Mouse (Mus musculus): ENCODE measurements at regions not wholly inside any gene's neighbourhood (a gene's known extent, or its start where the extent isn't known, plus 50 kb on each side); places are given as distances from the start of the nearest gene placed in this dataset.

DNA sequence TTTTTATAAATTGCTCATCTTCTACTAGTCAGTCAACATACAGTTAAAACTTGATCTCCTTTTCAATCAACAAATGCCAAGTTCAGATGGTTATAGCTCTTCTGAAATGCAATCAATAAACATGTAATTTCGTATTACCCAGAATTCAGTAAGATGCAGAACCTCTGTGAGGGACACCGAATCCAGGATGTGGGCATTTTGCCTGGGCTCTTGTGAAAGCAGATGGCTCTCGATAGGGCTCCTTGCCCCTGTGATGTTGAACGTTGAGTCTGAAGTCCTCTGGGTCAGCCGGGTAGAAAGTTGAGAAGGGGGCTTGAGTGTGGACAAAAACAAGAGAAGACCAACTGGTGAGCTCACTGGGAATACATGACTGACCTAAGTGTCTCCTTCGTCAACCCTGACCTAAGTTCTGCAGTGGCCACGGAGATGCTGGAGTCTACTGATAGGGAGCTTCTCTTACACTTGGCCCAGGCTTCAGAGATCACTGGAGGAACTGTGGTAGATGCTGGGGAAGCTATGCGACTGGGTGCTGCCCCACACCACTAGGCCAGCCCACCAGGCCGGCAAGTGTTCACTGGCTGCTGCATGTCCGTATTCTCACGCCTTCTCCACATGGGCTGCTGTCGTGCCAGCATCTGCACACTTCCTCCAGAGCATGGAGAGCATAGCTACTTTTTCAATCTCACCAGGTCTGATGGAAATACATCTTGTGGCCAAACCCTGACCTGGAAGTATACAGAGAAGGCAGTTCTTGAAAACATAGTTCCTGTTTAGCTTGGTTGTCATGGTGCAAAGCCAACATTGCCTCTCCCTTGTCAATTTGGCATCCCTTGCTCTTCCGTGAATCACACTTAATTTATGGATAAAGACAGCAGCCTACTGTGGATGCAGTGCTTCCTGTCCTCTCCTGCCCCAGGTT is 122.5 kb downstream of the Cd24a start:
- Histone ChIP-seq H3K4me1 (ENCODE audit: control insufficient read depth, insufficient read depth, low read length) (no peaks in the 10 kb centered on the region), H3K27me3 (ENCODE audit: control insufficient read depth, insufficient read depth, low read length) (no peaks in the 10 kb centered on the region)
- WGBS, result 62% methylated on average over 13 of the region's 13 CpGs

DNA sequence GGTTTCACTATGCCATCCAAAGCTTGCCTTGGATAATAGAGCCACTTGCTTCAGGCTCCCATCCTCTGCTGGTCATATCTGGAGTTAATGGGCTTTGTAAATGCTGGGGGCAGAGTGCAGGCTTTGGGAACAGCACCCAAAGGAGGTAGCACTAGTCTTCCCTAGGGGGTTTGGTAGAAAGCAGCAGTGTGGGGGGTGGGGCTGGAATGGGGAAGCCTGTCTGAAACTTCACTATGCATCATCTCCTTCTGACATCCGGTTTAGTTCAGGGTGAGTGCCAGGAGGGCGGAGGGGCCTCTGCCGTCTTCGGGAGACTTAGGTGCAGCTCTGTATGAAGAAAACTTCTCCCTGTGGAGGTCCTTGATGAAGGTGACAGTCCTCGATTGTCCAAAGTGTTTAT is 124.8 kb downstream of the Cd24a start:
- no peaks in the 10 kb centered on the region for H3K27me3 ChIP-seq (ENCODE audit: control insufficient read depth, insufficient read depth, low read length)
- no peak for DNase-seq
- no peak overlapping the region for H3K4me3 ChIP-seq (replicated peaks; ENCODE audit: insufficient read depth, low read depth, low read length)
- WGBS, result 58% methylated on average over 5 of the region's 5 CpGs
- TF ChIP-seq CTCF (IDR thresholded peaks at IDR 0.05; ENCODE audit: borderline replicate concordance, insufficient read depth, low read depth, low read length) (no peak), POLR2A (IDR thresholded peaks at IDR 0.05; ENCODE audit: borderline replicate concordance, insufficient read depth, low read length) (no peak)
- no peak overlapping the region for H3K27ac ChIP-seq (ENCODE audit: insufficient read depth, low read length)
- H3K4me1 ChIP-seq (ENCODE audit: control insufficient read depth, insufficient read depth, low read length), result no peaks in the 10 kb centered on the region

More for the DNA sequence above, 122.5 kb downstream of the Cd24a start:
- TF ChIP-seq CTCF (IDR thresholded peaks at IDR 0.05; ENCODE audit: borderline replicate concordance, insufficient read depth, low read depth, low read length) (no peak), POLR2A (IDR thresholded peaks at IDR 0.05; ENCODE audit: borderline replicate concordance, insufficient read depth, low read length) (no peak)
- H3K27ac ChIP-seq (ENCODE audit: insufficient read depth, low read length), result no peak overlapping the region
- no peak for DNase-seq
- H3K4me3 ChIP-seq (replicated peaks; ENCODE audit: insufficient read depth, low read depth, low read length), result no peak overlapping the region

DNA sequence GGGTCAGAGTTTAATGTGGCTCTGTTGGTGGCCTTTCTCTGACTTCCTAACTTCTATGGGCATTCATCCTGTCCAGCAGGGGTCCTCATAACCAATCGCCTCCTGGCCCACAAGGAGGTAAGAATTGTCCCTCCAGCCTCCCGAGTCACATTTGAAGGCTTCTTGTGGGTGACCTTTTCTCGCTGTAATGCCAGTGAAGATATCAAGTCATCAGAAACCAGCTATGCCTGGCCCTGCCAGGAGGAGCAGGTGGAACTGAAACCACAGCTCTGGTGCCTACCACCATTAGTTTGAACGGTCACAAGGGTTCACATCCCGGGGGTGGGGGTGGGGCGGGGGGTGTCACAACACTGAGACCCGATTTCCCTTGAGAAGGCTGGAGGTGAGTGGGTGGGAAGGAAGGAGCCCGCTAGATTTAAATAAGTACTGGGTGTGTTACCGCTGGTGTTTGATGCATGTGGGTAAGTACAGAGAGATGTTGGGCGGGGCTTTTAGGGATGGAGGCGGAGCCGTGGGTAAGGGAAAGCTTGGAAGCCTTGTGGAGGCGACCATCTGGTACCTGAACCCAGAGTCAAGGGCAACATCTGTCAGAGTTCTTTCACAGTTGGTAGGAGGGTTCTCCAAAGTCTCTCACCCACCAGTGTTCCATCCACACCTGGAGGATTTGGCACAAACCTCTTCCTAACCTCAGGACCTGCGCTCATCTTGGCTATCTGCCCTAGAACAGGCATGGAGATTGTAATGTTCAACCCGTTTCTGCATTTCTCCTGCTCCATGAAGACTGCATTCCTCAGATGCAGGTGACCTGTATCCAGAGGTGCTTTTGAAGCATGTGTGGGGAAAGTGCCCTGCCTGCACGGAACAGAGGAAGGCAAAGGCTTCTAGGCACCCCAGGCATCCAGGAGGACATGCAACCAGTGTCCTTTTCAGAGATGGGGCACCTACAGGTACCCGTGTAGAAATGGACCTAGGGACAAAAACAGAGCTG is 128.2 kb downstream of the Cd24a start:
- WGBS, result 50% methylated on average over 17 of the region's 17 CpGs
- TF ChIP-seq CTCF (IDR thresholded peaks at IDR 0.05; ENCODE audit: borderline replicate concordance, insufficient read depth, low read depth, low read length), result no peak
- TF ChIP-seq POLR2A (IDR thresholded peaks at IDR 0.05; ENCODE audit: borderline replicate concordance, insufficient read depth, low read length), result no peak
- no peak for DNase-seq
- no peaks in the 10 kb centered on the region for H3K4me1 ChIP-seq (ENCODE audit: control insufficient read depth, insufficient read depth, low read length)
- H3K27me3 ChIP-seq (ENCODE audit: control insufficient read depth, insufficient read depth, low read length), result no peaks in the 10 kb centered on the region
- H3K27ac ChIP-seq (ENCODE audit: insufficient read depth, low read length), result no peak overlapping the region
- no peak overlapping the region for H3K4me3 ChIP-seq (replicated peaks; ENCODE audit: insufficient read depth, low read depth, low read length)

DNA sequence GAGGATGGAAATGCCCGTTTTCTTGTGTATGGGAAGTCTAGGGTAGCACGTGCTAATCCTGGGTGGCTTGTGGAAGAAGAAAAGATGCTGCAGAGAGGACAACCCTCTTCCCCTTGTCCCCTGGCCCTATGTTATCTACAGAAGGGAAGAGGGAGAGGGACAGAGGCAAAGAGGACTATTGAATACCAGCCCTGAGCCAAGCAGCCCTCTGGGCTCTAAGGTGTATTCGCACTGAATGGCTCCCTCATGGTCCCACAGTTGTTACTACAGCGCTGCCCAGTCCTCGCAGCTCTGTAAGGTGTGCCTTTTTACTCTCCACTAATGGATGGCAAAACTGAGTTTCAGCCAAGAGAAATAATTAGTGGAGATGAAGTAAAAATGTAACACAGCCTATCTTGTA is 128.9 kb downstream of the Cd24a start:
- Histone ChIP-seq H3K27me3 (ENCODE audit: control insufficient read depth, insufficient read depth, low read length) (no peaks in the 10 kb centered on the region), H3K4me1 (ENCODE audit: control insufficient read depth, insufficient read depth, low read length) (no peaks in the 10 kb centered on the region), H3K4me3 (replicated peaks; ENCODE audit: insufficient read depth, low read depth, low read length) (no peak overlapping the region), H3K27ac (ENCODE audit: insufficient read depth, low read length) (no peak overlapping the region)
- no peak for DNase-seq
- TF ChIP-seq POLR2A (IDR thresholded peaks at IDR 0.05; ENCODE audit: borderline replicate concordance, insufficient read depth, low read length) (no peak), CTCF (IDR thresholded peaks at IDR 0.05; ENCODE audit: borderline replicate concordance, insufficient read depth, low read depth, low read length) (no peak)
- WGBS, result 84% methylated on average over 5 of the region's 5 CpGs

DNA sequence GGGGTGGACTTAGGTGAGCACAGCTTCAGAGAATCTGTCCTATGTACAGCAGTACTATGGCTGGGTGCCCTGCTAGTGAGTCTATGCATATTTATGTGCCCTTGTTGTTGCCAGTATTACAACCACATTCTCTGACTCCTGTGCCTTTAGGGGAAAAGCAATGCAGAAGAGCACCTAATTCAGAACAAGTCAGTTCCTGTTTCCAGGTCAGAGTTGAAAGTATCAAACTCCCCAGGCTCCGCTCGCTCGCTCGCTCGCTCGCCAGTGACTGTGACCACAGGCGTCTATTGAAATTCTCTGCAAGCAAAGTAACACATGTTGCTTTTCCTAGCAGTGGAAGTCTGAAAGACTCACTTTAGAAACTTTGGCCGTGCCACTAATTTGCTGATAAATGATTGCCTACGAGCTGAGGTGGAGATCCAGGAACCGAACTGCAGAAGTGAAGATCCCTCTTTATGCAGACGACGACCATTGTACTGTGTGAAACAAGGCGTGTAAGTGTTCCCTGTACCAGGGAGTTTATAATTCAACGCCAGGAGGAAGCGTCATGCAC is 129.8 kb downstream of the Cd24a start:
- no peak for TF ChIP-seq CTCF (IDR thresholded peaks at IDR 0.05; ENCODE audit: borderline replicate concordance, insufficient read depth, low read depth, low read length)
- TF ChIP-seq POLR2A (IDR thresholded peaks at IDR 0.05; ENCODE audit: borderline replicate concordance, insufficient read depth, low read length), result no peak
- 49% methylated on average over 15 of the region's 15 CpGs for WGBS
- H3K4me1 ChIP-seq (ENCODE audit: control insufficient read depth, insufficient read depth, low read length), result no peaks in the 10 kb centered on the region

DNA sequence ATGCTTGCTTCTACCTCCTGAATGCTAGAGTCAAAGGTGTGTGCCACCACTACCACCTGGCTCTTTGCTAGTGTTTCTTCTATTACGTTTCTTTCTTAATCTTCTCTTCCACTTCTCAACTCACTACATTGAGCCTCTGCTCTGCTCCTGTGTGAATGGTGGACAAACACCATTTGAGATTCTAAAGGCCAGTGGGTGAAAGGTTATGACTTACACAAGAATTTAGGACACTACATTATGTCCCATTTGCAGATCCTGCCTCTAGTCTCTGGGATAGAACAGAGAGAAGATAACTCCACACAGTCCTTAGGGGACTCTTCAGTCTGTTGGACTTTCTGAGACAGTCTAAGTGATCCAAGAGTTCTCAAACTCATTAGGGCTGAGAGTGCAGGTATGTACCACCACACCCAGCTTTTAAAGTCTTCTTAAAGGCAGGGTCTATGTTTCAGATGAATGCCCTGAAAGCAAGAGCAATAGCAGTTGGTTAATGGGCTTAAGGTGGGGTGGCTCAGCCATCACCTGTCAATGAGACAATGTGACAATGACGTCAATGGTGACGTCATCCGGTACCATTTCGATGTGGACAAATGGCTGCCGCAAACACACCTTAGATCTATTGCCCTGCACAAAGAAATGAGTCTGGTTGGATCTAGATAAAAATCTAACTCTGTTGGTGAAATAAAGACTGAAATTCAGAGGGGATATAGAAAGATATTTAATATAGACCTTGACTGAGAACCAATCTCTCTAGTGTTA is 131.4 kb downstream of the Cd24a start:
- TF ChIP-seq POLR2A (IDR thresholded peaks at IDR 0.05; ENCODE audit: borderline replicate concordance, insufficient read depth, low read length), result no peak
- TF ChIP-seq CTCF (IDR thresholded peaks at IDR 0.05; ENCODE audit: borderline replicate concordance, insufficient read depth, low read depth, low read length), result no peak
- no peak overlapping the region for H3K27ac ChIP-seq (ENCODE audit: insufficient read depth, low read length)
- H3K4me1 ChIP-seq (ENCODE audit: control insufficient read depth, insufficient read depth, low read length), result no peaks in the 10 kb centered on the region
- DNase-seq, result no peak
- WGBS, result 90% methylated on average over 6 of the region's 6 CpGs
- no peak overlapping the region for H3K4me3 ChIP-seq (replicated peaks; ENCODE audit: insufficient read depth, low read depth, low read length)
- no peaks in the 10 kb centered on the region for H3K27me3 ChIP-seq (ENCODE audit: control insufficient read depth, insufficient read depth, low read length)

More for the DNA sequence above, 129.8 kb downstream of the Cd24a start:
- DNase-seq, result no peak
- H3K27me3 ChIP-seq (ENCODE audit: control insufficient read depth, insufficient read depth, low read length), result no peaks in the 10 kb centered on the region
- no peak overlapping the region for H3K4me3 ChIP-seq (replicated peaks; ENCODE audit: insufficient read depth, low read depth, low read length)
- H3K27ac ChIP-seq (ENCODE audit: insufficient read depth, low read length), result no peak overlapping the region
